Mouse (Mus musculus) thymus, adult 2 months (tissue): ENCODE results near the gene Nos3. TPM values are rescaled to one million over a fixed set of nuclear protein-coding genes. Genes with fewer than 3 reads are reported as not detected.

ENCODE experiments used
- DNase-seq: peaks from one replicate; pipeline ENCODE4 v3.0.0; 2021
- H3K27ac ChIP-seq: fragments of 200-500 bp; 2 replicates; pipeline ENCODE4 v1.5.1; 2012; ENCODE audit warnings: low read length, control low read depth; ENCODE audit not compliant: control insufficient read depth, insufficient read depth
- H3K27me3 ChIP-seq: fragments of 200-500 bp; 2 replicates; pipeline ENCODE4 v1.6.1; 2012; ENCODE audit warnings: mild to moderate bottlenecking, low read length, moderate library complexity, mixed read lengths; ENCODE audit not compliant: control insufficient read depth, insufficient read depth
- H3K36me3 ChIP-seq: fragments of 200-500 bp; 2 replicates; pipeline ENCODE4 v1.6.1; 2012; ENCODE audit warnings: mild to moderate bottlenecking, low read length, moderate library complexity; ENCODE audit not compliant: control insufficient read depth, insufficient read depth
- H3K4me1 ChIP-seq: fragments of 200-500 bp; replicated peaks from 2 replicates; pipeline ENCODE4 v1.6.1; 2012; ENCODE audit warnings: low read length; ENCODE audit not compliant: control insufficient read depth, insufficient read depth
- H3K4me3 ChIP-seq: fragments of 200-500 bp; 2 replicates; pipeline ENCODE4 v1.5.1; 2012; ENCODE audit warnings: mild to moderate bottlenecking, low read length, control low read depth, moderate library complexity; ENCODE audit not compliant: control insufficient read depth, insufficient read depth
- CTCF ChIP-seq: fragments of 200-500 bp; IDR thresholded peaks from 2 replicates; pipeline ENCODE4 v1.5.1; 2012; ENCODE audit warnings: mild to moderate bottlenecking, control low read depth, low read length, moderate library complexity, borderline replicate concordance; ENCODE audit not compliant: control insufficient read depth, poor library complexity, insufficient read depth; ENCODE audit errors: extremely low read depth
- POLR2A ChIP-seq: fragments of 200-500 bp; IDR thresholded peaks from 2 replicates; pipeline ENCODE4 v1.6.1; 2012; ENCODE audit warnings: mild to moderate bottlenecking, low read length, control low read depth, moderate library complexity; ENCODE audit not compliant: control insufficient read depth, poor library complexity, insufficient read depth; ENCODE audit errors: extremely low read depth
- WGBS: fragments of 180-500 bp; shearing (Covaris S2); methylation state at CpG from one replicate; pipeline ENCODE4 v1.1.7; 2018; 5-methylcytosine and 5-hydroxymethylcytosine counted together
- polyA plus RNA-seq: library from polyadenylated mRNA; depleted of rRNA; stranded (reverse); fragments of >200 nt; gene quantifications from 2 replicates; pipeline ENCODE4 v1.2.3, GENCODE M21; 2012

The Nos3 gene
- polyA plus RNA-seq, 1 experiment: 5.7 TPM

DNA sequence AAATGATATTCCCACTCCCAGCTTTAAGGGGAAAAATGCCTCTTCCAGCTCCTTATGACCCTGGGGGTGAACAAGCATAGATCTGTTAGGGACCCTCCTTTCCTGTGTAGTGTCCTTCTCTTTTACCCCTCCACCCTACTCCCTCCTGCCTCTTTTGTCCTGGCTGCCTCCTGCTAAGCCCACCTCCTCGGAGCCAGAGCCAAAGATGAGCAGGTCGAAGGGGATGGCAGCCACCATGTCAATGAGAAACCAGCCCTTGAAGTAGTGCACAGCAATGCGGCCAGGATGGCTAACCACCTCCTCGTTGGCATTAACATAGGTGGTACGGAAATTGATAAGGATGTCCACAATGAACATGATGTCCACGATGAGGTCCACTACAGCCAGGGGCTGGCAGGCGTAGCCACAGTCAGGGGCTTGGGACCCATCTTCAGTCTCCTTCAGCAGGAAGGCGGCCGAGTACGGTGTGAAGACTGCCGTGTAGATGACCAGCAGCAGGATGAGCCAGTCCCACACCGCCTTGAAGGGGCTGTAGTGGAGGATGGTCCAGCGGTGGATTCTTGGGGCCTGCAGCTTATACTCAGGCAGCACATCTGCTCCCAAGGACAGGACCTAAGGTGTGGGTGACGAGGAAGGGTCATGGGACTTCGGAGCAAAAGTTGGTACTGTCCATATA is 38.3 kb upstream of the Nos3 start:
- no peak for TF ChIP-seq POLR2A
- TF ChIP-seq CTCF: no peak
- Histone ChIP-seq H3K36me3 (peaks cover 18% of the 10 kb centered on the region), H3K4me1 (peaks cover 5% of the 10 kb centered on the region; the same call in 1 of the 2 replicates), H3K27me3 (no peaks in the 10 kb centered on the region), H3K4me3 (no peak overlapping the region), H3K27ac (no peak overlapping the region)
- DNase-seq: no peak
- 97% methylated on average over 15 of the region's 15 CpGs for WGBS

DNA sequence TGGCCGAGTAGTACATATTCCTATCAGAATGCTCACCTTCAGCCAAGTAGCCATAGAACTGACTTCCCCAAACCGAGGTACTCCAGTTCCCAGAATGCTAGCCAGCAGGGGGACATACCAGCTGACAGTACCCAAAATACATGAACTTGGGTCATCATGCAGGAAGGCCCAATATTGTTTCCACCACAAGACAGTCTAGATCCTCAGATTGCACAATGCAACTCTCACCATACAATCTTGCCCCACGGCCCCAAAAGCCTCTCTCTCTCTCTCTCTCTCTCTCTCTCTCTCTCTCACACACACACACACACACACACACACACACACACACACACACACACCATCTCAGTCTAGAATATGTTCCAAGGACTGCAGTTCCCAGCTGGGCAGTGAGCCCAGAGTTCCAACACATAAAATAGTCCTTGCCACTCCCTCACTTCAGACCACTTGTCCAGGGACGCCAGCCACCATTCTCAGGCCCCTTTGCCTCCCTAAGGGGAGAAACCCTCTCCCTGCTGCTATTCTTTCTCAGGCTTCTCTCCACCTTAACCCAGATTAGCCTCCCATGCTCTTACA is 37.7 kb upstream of the Nos3 start:
- DNase-seq: no peak
- H3K27ac ChIP-seq: no peak overlapping the region
- peaks cover 22% of the 10 kb centered on the region for H3K36me3 ChIP-seq
- H3K27me3 ChIP-seq: no peaks in the 10 kb centered on the region
- no peak overlapping the region for H3K4me3 ChIP-seq
- TF ChIP-seq POLR2A: no peak
- no peak for TF ChIP-seq CTCF
- peaks cover 5% of the 10 kb centered on the region; the same call in 1 of the 2 replicates for H3K4me1 ChIP-seq
- WGBS: 83% methylated on average over 4 of the region's 4 CpGs

- TF ChIP-seq POLR2A (no peak), CTCF (no peak)
- H3K36me3 ChIP-seq: peaks cover 27% of the 10 kb centered on the region
- 82% methylated on average over 6 of the region's 6 CpGs for WGBS
- H3K4me3 ChIP-seq: no peak overlapping the region
- no peak overlapping the region for H3K27ac ChIP-seq
- DNase-seq: no peak
- no peaks in the 10 kb centered on the region for H3K27me3 ChIP-seq
- H3K4me1 ChIP-seq: peaks cover 5% of the 10 kb centered on the region; the same call in 1 of the 2 replicates
These were observed 35.8 kb upstream of the Nos3 start for GRCm38 (mm10) chr5:24328813-24329211.

GRCm38 (mm10) chr5:24329212-24329964 is 35.2 kb upstream of the Nos3 start:
- H3K4me1 ChIP-seq: peaks cover 5% of the 10 kb centered on the region; the same call in 1 of the 2 replicates
- H3K4me3 ChIP-seq: no peak overlapping the region
- no peaks in the 10 kb centered on the region for H3K27me3 ChIP-seq
- no peak for DNase-seq
- peaks cover 22% of the 10 kb centered on the region for H3K36me3 ChIP-seq
- TF ChIP-seq CTCF (no peak), POLR2A (no peak)
- no peak overlapping the region for H3K27ac ChIP-seq
- WGBS: 20% methylated on average over 26 of the region's 27 CpGs

DNA sequence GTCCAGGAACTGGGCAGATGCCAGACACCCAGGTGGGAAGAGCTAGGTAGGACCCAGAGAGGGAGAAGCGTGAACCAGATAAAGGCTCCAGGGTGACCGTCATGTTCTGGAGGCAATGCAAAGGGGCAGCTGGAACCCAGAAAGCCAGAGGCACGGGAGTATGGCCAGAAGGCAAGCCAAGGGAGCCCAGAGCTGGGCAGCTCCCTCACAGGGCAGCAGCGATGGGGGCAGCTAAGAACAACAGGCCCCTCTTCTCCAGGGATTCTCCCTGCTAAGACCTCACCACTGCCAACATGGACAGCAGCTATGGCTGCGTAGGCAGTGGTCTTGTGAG is 34.7 kb upstream of the Nos3 start:
- Histone ChIP-seq H3K4me3 (no peak overlapping the region), H3K27ac (no peak overlapping the region), H3K36me3 (peaks cover 18% of the 10 kb centered on the region), H3K4me1 (peaks cover 5% of the 10 kb centered on the region; the same call in 1 of the 2 replicates), H3K27me3 (no peaks in the 10 kb centered on the region)
- TF ChIP-seq POLR2A: no peak
- no peak for DNase-seq
- WGBS: 71% methylated on average over 5 of the region's 5 CpGs

GRCm38 (mm10) chr5:24332401-24332800 is 32.2 kb upstream of the Nos3 start:
- Histone ChIP-seq H3K36me3 (peaks cover 9% of the 10 kb centered on the region; the same call in 1 of the 2 replicates), H3K27ac (no peak overlapping the region), H3K4me3 (no peak overlapping the region), H3K27me3 (no peaks in the 10 kb centered on the region), H3K4me1 (peaks cover 5% of the 10 kb centered on the region; the same call in 1 of the 2 replicates)
- no peak for TF ChIP-seq CTCF
- TF ChIP-seq POLR2A: no peak
- 74% methylated on average over 4 of the region's 4 CpGs for WGBS
- DNase-seq: no peak

GRCm38 (mm10) chr5:24334749-24335148 is 29.9 kb upstream of the Nos3 start:
- TF ChIP-seq CTCF (no peak), POLR2A (no peak)
- Histone ChIP-seq H3K4me3 (no peak overlapping the region), H3K4me1 (peaks cover 3% of the 10 kb centered on the region; the same call in 1 of the 2 replicates), H3K36me3 (peaks cover 9% of the 10 kb centered on the region; the same call in 1 of the 2 replicates), H3K27ac (no peak overlapping the region), H3K27me3 (no peaks in the 10 kb centered on the region)
- DNase-seq: no peak
- 88% methylated on average over 3 of the region's 3 CpGs for WGBS
